Mouse (Mus musculus) mature B cell (primary cell): ENCODE data around the gene Gm49388.
"Not testable (repeated sequence)": the region's sequence is repeated elsewhere in the genome, so short reads cannot be mapped to it uniquely, and the experiment has no call there.

Experiments used
- in situ Hi-C: fragments of 300-500 bp; cut with MboI; formaldehyde crosslinking; loops from 2 replicates; pipeline ENCODE4 v1.14.3; 2019

Gene Gm49388

GRCm38 (mm10) chr7:127768346-127768996, 16.9 kb upstream of the Gm49388 start:
- in situ Hi-C loops, result no loop called here

- in situ Hi-C loops, result no loop called here
These were observed 16.3 kb upstream of the Gm49388 start for GRCm38 (mm10) chr7:127768997-127769593.

- in situ Hi-C loops, result no loop called here
These were observed 15.8 kb upstream of the Gm49388 start, which contains the start of gene Orai3 for GRCm38 (mm10) chr7:127769651-127770038. Gene Orai3 (plus strand): TSS chr7:127769815.

DNA sequence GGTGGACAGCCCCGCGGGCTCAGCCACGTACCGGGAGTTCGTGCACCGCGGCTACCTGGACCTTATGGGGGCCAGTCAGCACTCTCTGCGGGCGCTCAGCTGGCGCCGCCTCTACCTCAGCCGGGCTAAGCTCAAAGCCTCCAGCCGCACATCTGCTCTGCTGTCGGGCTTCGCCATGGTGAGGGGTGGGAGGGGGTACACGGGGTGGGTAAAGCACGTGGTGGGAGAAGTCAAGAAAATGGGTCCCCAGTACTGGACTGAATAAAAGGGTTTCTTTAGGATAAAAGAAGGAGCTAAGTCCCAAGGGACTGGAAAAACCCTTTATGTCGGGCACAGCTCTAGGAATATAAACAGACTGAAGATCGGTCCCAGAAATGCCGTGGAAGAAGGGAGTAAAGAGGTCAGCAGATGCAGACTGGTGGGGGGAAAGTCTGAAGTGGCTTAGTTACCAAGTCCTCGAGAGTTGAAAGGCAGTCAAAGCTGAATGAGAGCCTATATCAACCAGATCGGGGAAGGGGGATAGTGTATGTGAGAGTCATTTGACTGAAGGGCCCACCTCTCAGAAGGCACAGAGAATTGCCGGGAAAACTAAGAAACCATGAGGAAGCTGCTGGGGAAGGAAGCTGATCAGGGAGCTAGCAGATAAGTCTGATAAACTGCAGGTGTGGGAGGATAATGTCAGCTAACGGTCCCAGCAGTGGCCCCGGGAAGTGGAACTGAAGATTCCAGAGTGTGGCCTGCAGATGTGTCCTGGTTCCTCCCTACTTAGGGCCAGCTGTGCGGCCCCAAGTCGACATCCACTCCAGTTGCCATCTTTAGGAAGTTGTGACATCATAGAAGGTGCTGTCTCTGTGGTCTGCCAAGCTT, 15.1 kb upstream of the Gm49388 start:
- in situ Hi-C loops, result no loop called here

- in situ Hi-C loops, result no loop called here
These were observed 14.1 kb upstream of the Gm49388 start for GRCm38 (mm10) chr7:127771262-127771661.

DNA sequence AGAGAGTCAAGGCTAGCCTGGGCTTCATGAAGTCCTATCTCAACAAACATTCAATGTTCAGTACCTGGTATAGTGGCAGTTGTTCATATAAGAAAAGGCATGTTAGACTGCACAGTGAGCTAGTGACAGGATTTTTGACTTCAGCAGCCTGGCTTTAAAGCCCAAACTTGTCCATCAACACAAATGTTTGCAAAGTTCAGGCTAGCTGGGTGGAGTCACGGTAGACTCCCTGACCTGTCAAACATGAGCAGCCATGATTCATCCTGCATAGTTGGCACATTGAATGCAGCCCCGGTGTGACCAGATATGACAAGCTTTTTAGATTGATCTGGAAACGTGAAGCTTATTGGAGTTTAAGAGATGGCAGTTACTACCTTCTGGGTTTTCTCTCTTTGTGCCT, 13.3 kb upstream of the Gm49388 start:
- in situ Hi-C loops, result no loop called here

DNA sequence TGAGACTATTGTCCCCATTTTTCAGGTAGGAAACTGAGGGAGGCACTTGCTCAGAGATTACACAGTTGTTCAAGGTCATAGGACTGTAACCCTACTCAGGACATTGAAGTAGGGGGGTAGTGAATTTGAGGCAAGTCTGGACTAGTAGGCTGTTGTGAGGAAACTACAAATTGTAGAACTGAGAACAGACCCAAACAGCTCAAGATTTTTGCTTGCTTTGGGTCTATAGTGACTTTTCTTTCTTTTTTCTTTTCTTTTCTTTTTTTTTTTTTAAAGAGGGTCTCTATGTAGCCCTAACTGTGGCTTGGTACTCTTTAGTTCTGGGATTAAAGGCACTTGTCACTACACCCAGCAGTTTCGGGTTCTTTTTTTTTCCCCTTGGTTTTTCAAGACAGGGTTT, 12.9 kb upstream of the Gm49388 start:
- in situ Hi-C loops, result no loop called here

GRCm38 (mm10) chr7:127773664-127774384, 11.6 kb upstream of the Gm49388 start:
- in situ Hi-C loops, result no loop called here

GRCm38 (mm10) chr7:127775837-127776236, 9.6 kb upstream of the Gm49388 start:
- in situ Hi-C loops, result not testable (repeated sequence)

DNA sequence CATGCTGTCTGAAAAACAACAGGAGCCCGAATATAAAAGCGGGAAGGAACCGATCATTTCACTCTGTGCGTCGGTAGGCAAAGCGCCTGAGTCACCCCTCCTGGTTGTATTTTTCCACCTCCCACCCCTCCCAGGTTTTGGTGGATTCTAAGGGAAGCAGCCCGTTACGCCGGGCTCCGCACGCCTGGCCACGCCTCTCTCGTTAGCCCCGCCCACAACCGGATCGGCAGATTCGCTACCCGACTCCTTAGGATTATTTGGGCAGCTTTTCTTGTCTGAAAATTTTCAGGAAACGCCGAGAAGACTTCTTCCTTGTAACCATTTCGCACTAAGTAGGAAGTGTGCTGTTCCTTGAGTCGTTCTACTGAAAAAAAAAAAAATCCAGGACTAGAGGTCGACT, 9.0 kb upstream of the Gm49388 start, which contains the start of gene Setd1a:
Gene Setd1a (plus strand): TSS at position 245 of the 400 bp plus-strand sequence.
- in situ Hi-C loops, result no loop called here

GRCm38 (mm10) chr7:127776878-127777473, 8.4 kb upstream of the Gm49388 start:
- in situ Hi-C loops, result no loop called here

DNA sequence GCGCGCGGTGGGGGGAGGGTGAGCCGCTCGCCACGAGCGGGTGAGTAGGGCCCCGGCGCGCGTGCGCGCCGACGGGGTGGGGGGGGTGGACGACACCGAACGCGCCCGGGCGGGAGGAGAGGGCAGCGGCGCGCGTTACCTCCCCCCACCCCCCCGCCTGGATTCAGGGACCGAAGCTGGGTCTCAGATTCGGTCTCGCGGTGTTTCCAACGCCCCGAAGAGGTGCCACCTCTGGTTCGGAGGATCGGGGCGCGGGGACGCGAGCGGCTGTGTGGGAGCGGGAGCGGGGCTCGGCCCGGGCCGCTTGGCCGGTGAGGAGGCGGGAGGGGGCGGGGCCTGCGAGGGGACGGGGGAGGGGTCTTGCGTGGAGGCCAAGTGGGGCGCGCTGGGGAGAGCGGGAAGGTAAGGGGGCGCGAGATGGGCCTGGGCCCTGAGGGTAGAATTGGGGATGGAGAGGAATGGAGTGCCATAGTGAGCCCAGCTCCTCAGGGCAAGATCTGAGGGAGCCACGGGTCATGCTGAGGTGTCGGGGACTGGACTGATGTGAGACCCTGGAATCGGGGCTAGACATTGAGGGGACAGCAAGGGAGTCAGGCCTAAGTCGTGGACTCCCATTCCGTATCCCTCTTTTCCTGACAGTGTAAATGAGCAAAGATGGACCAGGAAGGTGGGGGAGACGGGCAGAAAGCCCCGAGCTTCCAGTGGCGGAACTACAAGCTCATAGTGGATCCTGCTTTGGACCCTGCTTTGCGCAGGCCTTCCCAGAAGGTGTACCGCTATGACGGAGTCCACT, 7.7 kb upstream of the Gm49388 start:
- in situ Hi-C loops, result no loop called here

- in situ Hi-C loops, result no loop called here
These were observed 7.1 kb upstream of the Gm49388 start for GRCm38 (mm10) chr7:127778350-127778749.

DNA sequence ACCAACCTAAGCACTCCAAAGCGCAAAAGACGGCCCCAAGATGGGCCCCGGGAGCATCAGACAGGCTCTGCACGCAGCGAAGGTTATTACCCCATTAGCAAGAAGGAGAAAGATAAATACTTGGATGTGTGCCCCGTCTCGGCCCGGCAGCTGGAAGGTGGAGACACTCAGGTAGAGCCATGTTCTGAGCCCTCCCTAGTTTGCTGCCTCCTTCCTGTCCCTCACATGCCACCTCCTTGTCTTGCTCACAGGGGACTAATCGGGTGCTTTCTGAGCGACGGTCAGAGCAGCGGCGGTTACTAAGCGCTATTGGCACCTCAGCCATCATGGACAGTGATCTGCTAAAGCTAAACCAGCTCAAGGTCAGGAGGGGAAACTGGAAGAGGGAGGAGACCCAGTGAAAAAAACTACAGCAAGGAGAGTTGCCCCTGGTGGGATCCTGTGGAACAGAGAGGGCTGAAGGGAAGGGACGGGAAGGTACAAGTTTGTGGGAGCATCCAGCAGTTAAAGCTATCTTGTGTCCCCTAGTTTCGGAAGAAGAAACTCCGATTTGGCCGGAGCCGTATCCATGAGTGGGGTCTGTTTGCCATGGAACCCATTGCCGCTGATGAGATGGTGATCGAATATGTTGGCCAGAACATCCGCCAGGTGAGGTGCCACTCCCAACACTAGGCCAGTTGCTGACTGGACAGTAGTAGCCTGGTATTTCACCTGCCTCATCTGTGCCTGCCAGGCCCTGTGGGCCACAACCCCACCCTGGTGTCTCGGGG, 11.9 kb downstream of the Gm49388 start:
- in situ Hi-C loops, result no loop called here

- in situ Hi-C loops, result no loop called here
These were observed 13.2 kb downstream of the Gm49388 start for GRCm38 (mm10) chr7:127798591-127798990.

DNA sequence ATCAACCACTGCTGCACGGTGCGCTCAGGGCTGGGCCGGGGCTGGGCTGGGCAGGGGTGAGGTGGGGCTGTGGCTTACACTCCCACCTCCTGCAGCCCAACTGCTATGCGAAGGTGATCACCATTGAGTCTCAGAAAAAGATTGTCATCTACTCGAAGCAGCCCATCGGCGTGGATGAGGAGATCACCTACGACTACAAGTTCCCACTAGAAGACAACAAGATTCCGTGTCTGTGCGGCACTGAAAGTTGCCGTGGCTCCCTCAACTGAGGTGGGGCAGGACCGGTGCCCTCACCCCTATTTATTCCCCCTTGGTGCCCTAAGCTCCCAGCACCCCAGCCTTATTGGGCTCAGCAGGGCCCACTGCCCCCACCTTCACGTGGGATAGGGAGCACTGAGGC, 13.8 kb downstream of the Gm49388 start:
- in situ Hi-C loops, result no loop called here

DNA sequence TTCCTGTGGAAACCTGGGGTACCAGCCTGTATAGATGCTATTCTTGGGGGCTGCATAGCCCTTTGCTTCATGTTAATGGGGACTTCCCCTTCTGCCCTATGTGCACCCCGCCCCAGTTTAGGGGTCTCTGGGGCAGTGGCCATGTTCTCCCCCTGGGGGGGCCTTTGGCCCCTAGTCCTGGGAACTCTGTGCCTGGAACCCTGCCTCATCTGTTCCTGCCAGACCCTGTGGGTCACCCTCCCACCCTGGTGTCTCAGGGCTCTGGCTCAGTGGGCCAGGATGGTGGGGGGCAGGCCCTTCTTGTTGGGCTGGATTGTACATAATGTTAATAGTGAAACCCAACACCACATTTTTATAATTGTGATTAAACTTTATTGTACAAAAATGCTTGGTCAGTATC, 14.3 kb downstream of the Gm49388 start:
- in situ Hi-C loops, result no loop called here

DNA sequence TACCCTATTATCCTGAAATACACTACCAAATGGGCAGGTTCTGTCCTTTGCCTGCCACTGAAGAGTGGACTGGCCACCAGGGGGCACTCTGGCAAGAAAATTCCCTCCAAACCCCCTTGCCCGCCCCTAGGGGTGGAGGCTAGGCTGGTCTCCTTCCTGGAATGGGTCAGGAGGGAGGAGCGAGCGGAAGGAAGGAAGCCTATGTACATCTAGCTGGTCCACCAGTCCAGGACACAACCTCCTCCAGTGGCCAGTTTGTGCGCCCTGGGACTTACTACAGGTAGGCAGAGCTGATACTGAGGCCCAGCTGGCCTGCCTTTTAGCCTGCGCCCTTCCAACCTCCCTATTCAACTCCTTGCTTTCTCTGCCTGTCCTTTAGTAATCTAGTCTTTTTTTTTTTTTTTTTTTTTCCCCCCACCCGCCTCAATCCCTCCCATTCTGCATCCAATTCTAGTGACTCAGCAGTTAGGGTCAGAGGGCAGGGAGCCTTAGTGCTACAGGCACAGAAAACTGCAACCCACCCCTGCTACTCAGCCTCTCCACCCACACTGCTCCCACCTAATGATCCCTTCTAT, 15.1 kb downstream of the Gm49388 start, which contains the start of gene Hsd3b7:
Gene Hsd3b7 (plus strand): TSS at position 170 of the 575 bp plus-strand sequence.
- in situ Hi-C loops, result no loop called here

DNA sequence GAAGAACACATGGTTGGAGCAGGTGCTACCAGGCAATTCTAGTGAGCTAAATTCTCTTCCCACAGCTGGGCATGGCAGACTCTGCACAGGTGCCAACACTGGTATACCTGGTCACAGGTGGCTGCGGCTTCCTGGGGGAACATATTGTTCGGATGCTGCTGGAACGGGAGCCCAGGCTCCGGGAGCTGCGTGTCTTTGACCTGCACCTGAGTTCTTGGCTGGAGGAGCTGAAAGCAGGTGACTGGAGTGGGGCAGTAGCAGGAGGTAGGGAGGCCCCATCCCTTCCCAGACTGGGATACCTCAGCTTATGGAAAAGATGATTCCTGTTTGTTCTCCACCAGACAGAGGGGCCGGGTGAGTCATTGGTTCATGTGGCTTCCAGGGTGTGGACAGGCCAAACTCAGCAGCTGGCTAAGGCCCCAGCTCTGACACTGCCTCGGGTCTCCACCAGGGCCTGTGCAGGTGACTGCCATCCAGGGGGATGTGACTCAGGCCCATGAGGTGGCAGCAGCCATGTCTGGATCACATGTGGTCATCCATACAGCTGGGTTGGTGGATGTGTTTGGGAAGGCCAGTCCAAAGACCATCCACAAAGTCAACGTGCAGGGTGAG, 15.7 kb downstream of the Gm49388 start:
- in situ Hi-C loops, result no loop called here
